Mouse (Mus musculus) liver, embryonic 14.5 days (tissue): Measurements from ENCODE around the gene Pard6b. TPM values are rescaled to one million over a fixed set of nuclear protein-coding genes. Genes with fewer than 3 reads are reported as not detected.

ENCODE experiments used
- ATAC-seq: fragments of 200-750 bp; cut with Nextera tagmentation; 2 replicates; pipeline ENCODE4 v1.8.0; 2017; ENCODE audit warnings: moderate number of reproducible peaks, mild to moderate bottlenecking, moderate library complexity; ENCODE audit not compliant: insufficient read depth
- DNase-seq, 3 experiments: peaks; one replicate each; pipeline ENCODE4 v3.0.0-alpha.2; 2012 to 2013; ENCODE audit warnings: low read depth in 3 of 3, low spot score in 3 of 3
- H3K27ac ChIP-seq: fragments of 300-500 bp; sonication (generic); 2 replicates; pipeline ENCODE4 v1.5.1; 2014; ENCODE audit warnings: moderate library complexity, mild to moderate bottlenecking, control low read depth, inconsistent platforms
- H3K27me3 ChIP-seq: fragments of 300-500 bp; sonication (generic); 2 replicates; pipeline ENCODE4 v1.6.1; 2014; ENCODE audit warnings: mild to moderate bottlenecking, low read length, moderate library complexity; ENCODE audit not compliant: control insufficient read depth, insufficient read depth
- H3K36me3 ChIP-seq: fragments of 300-500 bp; sonication (generic); replicated peaks from 2 replicates; pipeline ENCODE4 v1.6.1; 2014; ENCODE audit warnings: low read depth; ENCODE audit not compliant: control insufficient read depth, insufficient read depth
- H3K4me1 ChIP-seq, 2 experiments: fragments of 200-500 bp in 1 of 2; fragments of 300-500 bp in 1 of 2; sonication (generic) in 1 of 2; replicated peaks; 2 replicates each; pipeline ENCODE4 v1.6.1; 2012 to 2014; ENCODE audit warnings: antibody characterized with exemption in 1 of 2, inconsistent platforms in 1 of 2, low read length in 1 of 2; ENCODE audit not compliant: control insufficient read depth in 2 of 2, insufficient read depth in 2 of 2
- H3K4me2 ChIP-seq: fragments of 300-500 bp; sonication (generic); 2 replicates; pipeline ENCODE4 v1.6.1; 2014; ENCODE audit warnings: low read depth, mild to moderate bottlenecking, control low read depth, moderate library complexity
- H3K4me3 ChIP-seq, 2 experiments: fragments of 200-500 bp in 1 of 2; fragments of 300-500 bp in 1 of 2; sonication (generic) in 1 of 2; 2 replicates each; pipeline ENCODE4 v1.5.1; 2012 to 2014; ENCODE audit warnings: low read depth in 2 of 2, low read length in 2 of 2, mild to moderate bottlenecking in 2 of 2, control low read depth in 1 of 2, inconsistent platforms in 1 of 2, moderate library complexity in 1 of 2; ENCODE audit not compliant: insufficient read depth in 1 of 2
- H3K9ac ChIP-seq: fragments of 300-500 bp; sonication (generic); replicated peaks from 2 replicates; pipeline ENCODE4 v1.6.1; 2014; ENCODE audit warnings: mild to moderate bottlenecking, control low read depth, moderate library complexity
- H3K9me3 ChIP-seq: fragments of 300-500 bp; sonication (generic); 2 replicates; pipeline ENCODE4 v1.6.1; 2016; ENCODE audit warnings: low read length, mixed read lengths; ENCODE audit not compliant: control insufficient read depth
- CTCF ChIP-seq: IDR thresholded peaks from 2 replicates; pipeline ENCODE4 v1.5.1; 2016; ENCODE audit warnings: antibody characterized with exemption, low read depth, control low read depth
- EP300 ChIP-seq: IDR thresholded peaks from 2 replicates; pipeline ENCODE4 v1.6.1; 2016; ENCODE audit warnings: antibody characterized with exemption, low read depth
- WGBS: fragments of 180-500 bp; shearing (Covaris S2); extraction: QIAGEN DNeasy Blood & Tissue Kit; methylation state at CpG from one replicate; pipeline ENCODE4 v1.1.7; 2014; ENCODE audit not compliant: insufficient replicate concordance; 5-methylcytosine and 5-hydroxymethylcytosine counted together
- microRNA-seq: library from miRNA; unstranded; fragments of <30 nt; microRNA quantifications from one replicate; pipeline ENCODE4, GENCODE M21; 2016
- polyA plus RNA-seq, 2 experiments: library from polyadenylated mRNA; depleted of rRNA in 1 of 2; stranded (reverse) in 1 of 2; unstranded in 1 of 2; fragments of >200 nt; fragmentation: Nextera tagmentation in 1 of 2; extraction: Ambion mirVana in 1 of 2; gene quantifications; 2 replicates each; pipeline versions ENCODE4 v1.2.1 to v1.2.3; 2012 to 2014

The Pard6b gene
- polyA plus RNA-seq, 2 experiments: 1.8 to 2.2 TPM

DNA sequence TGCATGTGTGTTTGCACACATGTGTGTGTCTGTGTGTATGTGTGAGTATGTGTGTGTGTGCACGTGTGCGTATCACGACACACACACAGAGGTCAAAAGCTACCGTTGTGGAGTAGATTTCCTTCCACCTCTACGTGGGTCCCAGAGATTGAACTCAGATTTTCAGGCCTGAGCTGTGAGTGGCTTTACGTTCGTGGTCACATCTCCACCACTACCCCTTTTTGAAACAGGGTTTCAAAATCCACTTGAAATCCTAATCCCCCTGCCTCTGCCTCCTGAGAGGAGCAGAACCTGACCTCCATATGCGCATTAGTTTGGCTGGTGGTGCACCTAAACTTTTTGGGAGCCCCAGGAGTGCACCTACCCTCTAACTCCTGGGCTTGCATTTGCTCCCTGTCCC, 68.4 kb downstream of the Pard6b start:
- DNase-seq (no peak), ATAC-seq (no peak)
- Histone ChIP-seq H3K9ac (no peak overlapping the region), H3K4me1 (peaks cover 3 to 12% of the 10 kb centered on the region in 2 experiments; a peak in 3 of 4 replicates), H3K4me2 (no peak overlapping the region), H3K4me3 (no peak overlapping the region), H3K27me3 (no peaks in the 10 kb centered on the region), H3K36me3 (no peaks in the 10 kb centered on the region), H3K9me3 (no peaks in the 10 kb centered on the region), H3K27ac (no peak overlapping the region)
- TF ChIP-seq CTCF (no peak), EP300 (no peak)
- 57% methylated on average over 8 of the region's 8 CpGs for WGBS

Small RNAs within 50 kb of the gene (microRNA-seq; reads per million reads assigned to microRNA genes)
- not detected for gene Gm24327

Other genes with a start within 250 kb of the Pard6b start
- gene Ptpn1, start 148.9 kb upstream of the Pard6b start, polyA plus RNA-seq (2012; rRNA removed): 8.6 and 10.0 TPM in 2 replicates
- gene Ptpn1, start 148.9 kb upstream of the Pard6b start, polyA plus RNA-seq (2014; fragmentation: Nextera tagmentation; extraction: Ambion mirVana): 24.3 and 26.3 TPM in 2 replicates
- 2.3 and 2.6 TPM in 2 replicates for gene Ripor3, start 70.4 kb upstream of the Pard6b start, polyA plus RNA-seq (2012; rRNA removed)
- 0.88 and 1.1 TPM in 2 replicates for gene Ripor3, start 70.4 kb upstream of the Pard6b start, polyA plus RNA-seq (2014; fragmentation: Nextera tagmentation; extraction: Ambion mirVana)
- 6.6 and 7.5 TPM in 2 replicates for gene Adnp, start 126.1 kb downstream of the Pard6b start, polyA plus RNA-seq (2012; rRNA removed)
- 0.51 and 1.6 TPM in 2 replicates for gene Adnp, start 126.1 kb downstream of the Pard6b start, polyA plus RNA-seq (2014; fragmentation: Nextera tagmentation; extraction: Ambion mirVana)
- gene Gm20716, start 149.4 kb downstream of the Pard6b start, polyA plus RNA-seq (2012; rRNA removed): 4.9 and 8.5 TPM in 2 replicates
- 4.4 and 4.7 TPM in 2 replicates for gene Gm20716, start 149.4 kb downstream of the Pard6b start, polyA plus RNA-seq (2014; fragmentation: Nextera tagmentation; extraction: Ambion mirVana)
- 4.2 and 23.2 TPM in 2 replicates for gene Dpm1, start 149.6 kb downstream of the Pard6b start, polyA plus RNA-seq (2012; rRNA removed)
- 77.8 and 79.2 TPM in 2 replicates for gene Dpm1, start 149.6 kb downstream of the Pard6b start, polyA plus RNA-seq (2014; fragmentation: Nextera tagmentation; extraction: Ambion mirVana)
- gene Mocs3, start 149.6 kb downstream of the Pard6b start, polyA plus RNA-seq (2012; rRNA removed): 4.5 and 4.9 TPM in 2 replicates
- gene Mocs3, start 149.6 kb downstream of the Pard6b start, polyA plus RNA-seq (2014; fragmentation: Nextera tagmentation; extraction: Ambion mirVana): 3.6 and 3.8 TPM in 2 replicates
- gene Kcng1, start 200.7 kb downstream of the Pard6b start, polyA plus RNA-seq (2012; rRNA removed): 0.02 and 0.05 TPM in 2 replicates
- 0.09 and 0.10 TPM in 2 replicates for gene Kcng1, start 200.7 kb downstream of the Pard6b start, polyA plus RNA-seq (2014; fragmentation: Nextera tagmentation; extraction: Ambion mirVana)